Mouse (Mus musculus): ENCODE measurements around the gene Mnd1. TPM values are rescaled to one million over a fixed set of nuclear protein-coding genes. Genes with fewer than 3 reads are reported as not detected.

Gene Mnd1
- polyA plus RNA-seq, 1 experiment from 2014 or later = 1.8 TPM

- H3K36me3 ChIP-seq = no peaks in the 10 kb centered on the region
- H3K27me3 ChIP-seq = no peaks in the 10 kb centered on the region
- no peak overlapping the region for H3K4me2 ChIP-seq
- H3K27ac ChIP-seq (replicated peaks) = no peak overlapping the region
- H3K4me3 ChIP-seq = no peak overlapping the region
- no peaks in the 10 kb centered on the region; the same call in 1 of the 2 replicates for H3K4me1 ChIP-seq (replicated peaks)
- H3K9me3 ChIP-seq = no peaks in the 10 kb centered on the region
- no peak overlapping the region for H3K9ac ChIP-seq
- no peak for ATAC-seq (ENCODE audit: low FRiP score, low read depth)
- WGBS = 73% methylated on average over 13 of the region's 13 CpGs
Observed at GRCm38 (mm10) chr3:84061523-84062453, 93.8 kb downstream of the Mnd1 start.

GRCm38 (mm10) chr3:84060946-84061345 lies 94.6 kb downstream of the Mnd1 start:
- H3K9me3 ChIP-seq = no peaks in the 10 kb centered on the region
- no peak overlapping the region for H3K4me2 ChIP-seq
- no peak overlapping the region for H3K4me3 ChIP-seq
- ATAC-seq (ENCODE audit: low FRiP score, low read depth) = no peak
- 90% methylated on average over 5 of the region's 5 CpGs for WGBS
- H3K36me3 ChIP-seq = no peaks in the 10 kb centered on the region
- H3K27ac ChIP-seq (replicated peaks) = no peak overlapping the region
- no peak overlapping the region for H3K9ac ChIP-seq
- H3K27me3 ChIP-seq = no peaks in the 10 kb centered on the region
- no peaks in the 10 kb centered on the region; the same call in 1 of the 2 replicates for H3K4me1 ChIP-seq (replicated peaks)

- Histone ChIP-seq H3K9ac (no peak overlapping the region), H3K27me3 (no peaks in the 10 kb centered on the region), H3K4me3 (no peak overlapping the region), H3K36me3 (no peaks in the 10 kb centered on the region), H3K4me2 (no peak overlapping the region), H3K4me1 (replicated peaks) (no peaks in the 10 kb centered on the region; the same call in 1 of the 2 replicates), H3K9me3 (no peaks in the 10 kb centered on the region), H3K27ac (replicated peaks) (no peak overlapping the region)
- no peak for ATAC-seq (ENCODE audit: low FRiP score, low read depth)
- 64% methylated on average over 4 of the region's 4 CpGs for WGBS
Observed at GRCm38 (mm10) chr3:84060128-84060527, 95.5 kb downstream of the Mnd1 start.

- no peak overlapping the region for H3K4me2 ChIP-seq
- WGBS = 63% methylated on average over 4 of the region's 4 CpGs
- no peaks in the 10 kb centered on the region for H3K36me3 ChIP-seq
- no peaks in the 10 kb centered on the region for H3K27me3 ChIP-seq
- H3K9me3 ChIP-seq = no peaks in the 10 kb centered on the region
- ATAC-seq (ENCODE audit: low FRiP score, low read depth) = no peak
- H3K9ac ChIP-seq = no peak overlapping the region
- no peaks in the 10 kb centered on the region; the same call in 1 of the 2 replicates for H3K4me1 ChIP-seq (replicated peaks)
- H3K27ac ChIP-seq (replicated peaks) = no peak overlapping the region
- no peak overlapping the region for H3K4me3 ChIP-seq
Observed at GRCm38 (mm10) chr3:84059676-84060075, 95.9 kb downstream of the Mnd1 start.

- Histone ChIP-seq H3K4me1 (replicated peaks) (no peaks in the 10 kb centered on the region; the same call in 1 of the 2 replicates), H3K27ac (replicated peaks) (no peak overlapping the region), H3K9ac (no peak overlapping the region), H3K4me2 (no peak overlapping the region), H3K9me3 (no peaks in the 10 kb centered on the region), H3K4me3 (no peak overlapping the region), H3K36me3 (no peaks in the 10 kb centered on the region), H3K27me3 (no peaks in the 10 kb centered on the region)
- no peak for ATAC-seq (ENCODE audit: low FRiP score, low read depth)
- WGBS = 61% methylated on average over 13 of the region's 13 CpGs
Observed at GRCm38 (mm10) chr3:84059261-84059660, 96.3 kb downstream of the Mnd1 start.

DNA sequence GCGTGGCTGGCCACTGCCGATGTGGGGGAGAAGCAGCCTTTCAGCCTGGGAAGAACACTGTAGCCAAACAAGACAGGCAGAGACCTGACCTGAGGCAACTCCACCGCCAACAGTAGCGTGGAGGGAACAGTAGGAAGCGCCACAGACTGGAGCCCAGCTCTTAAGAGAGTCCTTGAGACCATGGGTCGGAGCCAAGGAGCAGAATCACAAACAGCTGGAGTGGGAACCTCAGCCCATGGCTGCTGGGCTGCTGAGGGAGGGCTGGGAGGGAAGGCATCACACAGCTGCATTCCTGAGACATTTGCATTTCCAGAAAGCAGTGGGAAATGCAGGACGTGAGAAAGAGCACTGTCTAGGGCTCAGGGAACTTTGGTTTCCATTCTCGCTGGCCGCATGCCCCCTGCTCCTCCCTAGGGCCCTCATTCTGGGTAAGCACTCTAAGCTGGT lies 106.8 kb downstream of the Mnd1 start:
- no peaks in the 10 kb centered on the region for H3K9me3 ChIP-seq
- H3K4me1 ChIP-seq (replicated peaks) = peaks cover 5% of the 10 kb centered on the region; the same call in 1 of the 2 replicates
- H3K9ac ChIP-seq = no peak overlapping the region
- no peak overlapping the region for H3K4me3 ChIP-seq
- peak; percentile 42; the same call in 1 of the 2 replicates for ATAC-seq (ENCODE audit: low FRiP score, low read depth)
- no peaks in the 10 kb centered on the region for H3K27me3 ChIP-seq
- 21% methylated on average over 9 of the region's 9 CpGs for WGBS
- H3K4me2 ChIP-seq = no peak overlapping the region
- H3K27ac ChIP-seq (replicated peaks) = no peak overlapping the region
- no peaks in the 10 kb centered on the region for H3K36me3 ChIP-seq

DNA sequence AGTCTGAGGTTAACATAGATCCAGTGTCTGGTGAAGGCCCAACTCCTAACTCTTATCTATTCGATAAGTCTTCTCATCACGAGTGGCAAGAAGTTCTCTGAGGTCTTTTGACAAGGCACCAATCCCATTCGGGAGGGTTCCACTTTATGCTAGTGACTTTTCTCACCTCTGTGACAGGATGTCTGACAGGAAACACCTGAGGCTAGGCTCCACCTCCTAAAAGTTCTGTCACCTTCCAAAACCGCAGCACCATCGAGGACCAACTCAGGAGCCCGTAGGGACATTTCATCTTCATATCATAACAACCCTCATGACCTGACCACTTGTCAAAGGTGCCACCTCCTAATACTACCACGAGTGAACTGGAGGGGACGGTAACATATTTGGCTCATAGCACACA lies 109.4 kb downstream of the Mnd1 start:
- H3K4me2 ChIP-seq = no peak overlapping the region
- no peak for ATAC-seq (ENCODE audit: low FRiP score, low read depth)
- no peak overlapping the region for H3K27ac ChIP-seq (replicated peaks)
- H3K4me3 ChIP-seq = no peak overlapping the region
- no peak overlapping the region for H3K9ac ChIP-seq
- no peaks in the 10 kb centered on the region for H3K36me3 ChIP-seq
- 91% methylated on average over 8 of the region's 8 CpGs for WGBS
- H3K27me3 ChIP-seq = no peaks in the 10 kb centered on the region
- H3K4me1 ChIP-seq (replicated peaks) = peaks cover 6% of the 10 kb centered on the region
- H3K9me3 ChIP-seq = no peaks in the 10 kb centered on the region

GRCm38 (mm10) chr3:84041739-84042138 lies 113.8 kb downstream of the Mnd1 start:
- H3K27me3 ChIP-seq = no peaks in the 10 kb centered on the region
- no peak overlapping the region for H3K4me2 ChIP-seq
- H3K9me3 ChIP-seq = no peaks in the 10 kb centered on the region
- no peaks in the 10 kb centered on the region for H3K36me3 ChIP-seq
- ATAC-seq (ENCODE audit: low FRiP score, low read depth) = no peak
- WGBS = 86% methylated on average over 8 of the region's 8 CpGs
- H3K4me1 ChIP-seq (replicated peaks) = peaks cover 28% of the 10 kb centered on the region
- no peak overlapping the region for H3K9ac ChIP-seq
- no peak overlapping the region for H3K27ac ChIP-seq (replicated peaks)
- H3K4me3 ChIP-seq = no peak overlapping the region

DNA sequence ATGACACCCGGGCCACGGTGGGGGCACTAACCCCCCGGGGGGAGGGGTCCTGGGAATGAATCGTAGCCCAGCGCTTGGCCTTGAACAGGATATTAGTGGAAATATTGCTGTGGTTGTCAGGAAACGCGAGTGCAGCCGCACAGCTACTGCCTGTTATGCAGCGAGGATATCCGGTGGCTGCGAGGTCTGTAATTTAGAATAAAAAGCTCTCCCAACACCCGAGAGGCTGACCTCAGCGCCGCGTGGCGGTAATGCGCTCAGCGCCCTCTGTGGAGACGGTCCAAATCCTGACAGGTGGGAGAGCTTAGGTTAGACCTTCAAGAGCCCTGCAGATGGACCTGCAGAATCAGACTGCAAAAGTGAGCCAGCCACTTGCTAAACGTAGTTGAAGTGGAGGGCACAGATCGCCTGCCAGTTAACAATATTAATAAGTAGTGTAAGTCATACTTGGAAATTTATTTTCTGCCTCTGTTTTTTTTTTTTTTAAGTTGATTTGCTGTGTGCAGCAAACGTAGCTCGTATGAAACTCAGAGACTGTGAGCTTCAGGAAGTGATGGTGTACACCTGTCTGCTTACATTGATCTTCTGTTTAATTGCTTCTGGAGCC lies 115.0 kb downstream of the Mnd1 start:
- Histone ChIP-seq H3K4me3 (peak overlapping the region; percentile 93), H3K4me2 (peak overlapping the region; percentile 95), H3K9me3 (no peaks in the 10 kb centered on the region), H3K36me3 (no peaks in the 10 kb centered on the region), H3K9ac (peak overlapping the region; percentile 96), H3K27ac (replicated peaks) (peak overlapping the region; percentile 95), H3K27me3 (no peaks in the 10 kb centered on the region), H3K4me1 (replicated peaks) (peaks cover 29% of the 10 kb centered on the region)
- peak; percentile 61 for ATAC-seq (ENCODE audit: low FRiP score, low read depth)
- whole genome bisulfite sequencing = 3% methylated on average over 23 of the region's 23 CpGs

GRCm38 (mm10) chr3:84039646-84040475 lies 115.7 kb downstream of the Mnd1 start, which contains the start of gene Tmem131l:
Gene Tmem131l (minus strand): TSS chr3:84040175.
- WGBS = 0% methylated on average over 79 of the region's 100 CpGs
- Histone ChIP-seq H3K4me2 (peak within 1 kb of the TSS; percentile 95), H3K9ac (peak within 1 kb of the TSS; percentile 96), H3K27ac (replicated peaks) (peak within 1 kb of the TSS; percentile 95), H3K4me3 (peak within 1 kb of the TSS; percentile 93), H3K27me3 (no peaks in the 10 kb centered on the region), H3K4me1 (replicated peaks) (peaks cover 35% of the 10 kb centered on the region), H3K36me3 (no peaks in the 10 kb centered on the region), H3K9me3 (no peaks in the 10 kb centered on the region)
- peak; percentile 94 for ATAC-seq (ENCODE audit: low FRiP score, low read depth)

DNA sequence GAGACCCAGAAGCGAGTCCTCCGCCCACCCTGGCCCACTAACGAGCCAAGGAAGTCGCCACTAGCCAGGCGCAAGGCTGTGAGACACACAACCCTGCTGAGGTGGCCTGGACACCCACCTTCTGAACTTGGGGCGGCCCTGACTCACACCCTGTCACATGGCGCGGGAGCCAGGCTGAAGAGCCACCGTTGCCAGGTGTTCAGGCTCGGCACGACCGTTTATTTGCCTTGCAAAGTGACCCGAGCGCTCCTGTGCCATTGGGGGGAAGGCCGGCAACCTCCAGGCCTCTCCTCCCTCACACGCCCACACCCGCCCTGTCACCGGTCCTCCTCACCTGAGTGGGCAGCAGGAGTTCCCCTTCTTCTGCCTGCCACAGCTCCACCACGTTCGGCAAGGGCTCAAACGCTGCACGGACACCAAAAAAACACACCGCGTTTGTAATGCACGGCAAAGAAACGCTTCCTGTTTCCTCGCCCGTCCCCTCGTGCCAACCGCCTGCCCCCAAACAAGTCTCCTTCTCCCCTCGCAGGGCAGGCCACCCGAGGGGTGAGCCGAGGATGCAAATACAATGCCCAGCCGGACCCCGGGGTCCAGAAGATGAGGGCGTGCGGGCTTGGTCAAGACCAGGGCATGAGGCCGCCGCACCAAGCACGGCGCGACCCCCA lies 116.5 kb downstream of the Mnd1 start:
- Histone ChIP-seq H3K4me3 (peak overlapping the region; percentile 93), H3K36me3 (no peaks in the 10 kb centered on the region), H3K27ac (replicated peaks) (peak overlapping the region; percentile 95), H3K4me2 (peak overlapping the region; percentile 95), H3K27me3 (no peaks in the 10 kb centered on the region), H3K9me3 (no peaks in the 10 kb centered on the region), H3K4me1 (replicated peaks) (peaks cover 40% of the 10 kb centered on the region), H3K9ac (peak overlapping the region; percentile 96)
- ATAC-seq (ENCODE audit: low FRiP score, low read depth) = peak; percentile 57
- under 1% methylated on average over 42 of the region's 42 CpGs for WGBS

Data from hindbrain, embryonic 15.5 days (tissue).